Mouse (Mus musculus): ENCODE results near the gene Trappc6a.

DNA sequence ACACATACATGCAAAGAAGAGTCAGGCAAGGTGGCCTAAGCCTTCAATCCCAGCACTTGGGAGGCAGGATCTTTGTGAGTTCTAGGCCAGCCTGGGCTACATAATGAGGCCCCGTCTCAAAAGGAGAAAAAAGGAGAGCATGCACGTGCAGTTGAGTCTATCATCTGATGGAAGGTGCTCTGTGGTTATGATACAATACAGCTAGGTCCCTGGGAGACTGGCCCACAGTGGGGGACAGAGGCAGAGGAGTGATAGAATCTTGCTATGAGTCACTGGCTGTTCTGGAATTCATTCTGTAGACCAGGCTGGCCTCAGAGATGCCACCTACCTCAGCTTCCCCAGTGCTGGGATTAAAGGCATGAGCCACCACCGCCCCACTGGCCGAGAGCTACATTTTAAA, 45.8 kb upstream of the Trappc6a start:
- no peak for TF ChIP-seq CTCF (IDR thresholded peaks at IDR 0.05; ENCODE audit: extremely low read depth, insufficient read length, insufficient replicate concordance, low read depth, low read length)
- no peak for TF ChIP-seq POLR2A (IDR thresholded peaks at IDR 0.05; ENCODE audit: low read depth, low read length)

Data from small intestine, adult 2 months (tissue).